11 mouse cellular contexts compared by ENCODE assay signal in genomic region chr2:29739368-29739767, GRCm38 (mm10). TPM values are rescaled to one million over a fixed set of nuclear protein-coding genes. Genes with fewer than 3 reads are reported as not detected.
DNase-seq lines count a peak whose midpoint lies in the region; ATAC-seq and TF ChIP-seq lines count a peak whose summit lies in the region.
"Had no signal": no experiment of that assay in that cellular context is flagged by ENCODE, and none has a peak within 500 bp of the region (broad histone marks: within the 10 kb centered on the region; RNA-seq: fewer than 3 reads in every experiment).

No protein-coding gene starts in this region.

- no peak for ATAC-seq in intestine, postnatal 0 days

- H3K27me3 ChIP-seq in intestine, postnatal 0 days (replicated peaks; ENCODE audit: control insufficient read depth, insufficient read depth, low read length): no peaks in the 10 kb centered on the region
- H3K27me3 ChIP-seq in small intestine, adult 2 months (ENCODE audit: control insufficient read depth, insufficient read depth, low read length): no peaks in the 10 kb centered on the region

- H3K27ac ChIP-seq in left cerebral cortex, adult 2 months: no peak overlapping the region
- H3K27ac ChIP-seq in intestine, postnatal 0 days (ENCODE audit: low read depth, low read length): no peak overlapping the region
- H3K27ac ChIP-seq in small intestine, adult 2 months (ENCODE audit: insufficient read depth, low read depth, low read length): no peak overlapping the region

- 69% methylated on average over 5 of the region's 5 CpGs for WGBS in intestine, postnatal 0 days
- 73% methylated on average over 5 of the region's 5 CpGs for WGBS in small intestine, adult 2 months

- intact Hi-C loops in left cerebral cortex, adult 2 months (cut with DNase I): no loop called here
- intact Hi-C loops in left cerebral cortex, postnatal 36 days (cut with DNase I): no loop called here

- no peak for TF ChIP-seq POLR2A in small intestine, adult 2 months (IDR thresholded peaks at IDR 0.05; ENCODE audit: low read depth, low read length)

- no peak overlapping the region for H3K4me2 ChIP-seq in intestine, postnatal 0 days (replicated peaks; ENCODE audit: low read depth)

- no peaks in the 10 kb centered on the region for H3K4me1 ChIP-seq in intestine, postnatal 0 days (replicated peaks; ENCODE audit: control insufficient read depth, insufficient read depth, low read length)
- H3K4me1 ChIP-seq in small intestine, adult 2 months (ENCODE audit: control insufficient read depth, insufficient read depth, insufficient read length, low read length): no peaks in the 10 kb centered on the region

- peaks cover 41% of the 10 kb centered on the region for H3K36me3 ChIP-seq in intestine, postnatal 0 days (ENCODE audit: control insufficient read depth, insufficient read depth)
- H3K36me3 ChIP-seq in small intestine, adult 2 months (ENCODE audit: control insufficient read depth, insufficient read depth, low read length): peaks cover 33% of the 10 kb centered on the region

- DNase-seq in adrenal gland, postnatal 25 days: peak; percentile 1
- no peak for DNase-seq in adrenal gland, postnatal 10 days
- DNase-seq in left cerebral cortex, adult 2 months (ENCODE audit: extremely low spot score in 1 of 2, low spot score in 2 of 2): no peak
- DNase-seq in left cerebral cortex, postnatal 36 days (ENCODE audit: low spot score in 2 of 2): no peak
- DNase-seq in embryo, embryonic 11 days: no peak
- DNase-seq in cerebellum, adult 9-11 months: no peak
- DNase-seq: cerebellum, adult 8-10 months; thymus, postnatal 36 days had no signal

- no peak overlapping the region for H3K4me3 ChIP-seq in left cerebral cortex, adult 2 months
- no peak overlapping the region for H3K4me3 ChIP-seq in intestine, postnatal 0 days (ENCODE audit: low read depth, low read length)
- no peak overlapping the region for H3K4me3 ChIP-seq in small intestine, adult 2 months (ENCODE audit: low read depth, low read length)
- H3K4me3 ChIP-seq: erythroblast, embryonic 14.5 days had no signal

- no peaks in the 10 kb centered on the region for H3K9me3 ChIP-seq in intestine, postnatal 0 days (ENCODE audit: control insufficient read depth)

- TF ChIP-seq CTCF in left cerebral cortex, adult 2 months (IDR thresholded peaks at IDR 0.05): peak; percentile 30
- peak; percentile 30; the same call in 1 of the 2 replicates for TF ChIP-seq CTCF in intestine, postnatal 0 days (IDR thresholded peaks at IDR 0.05; ENCODE audit: low read depth)
- TF ChIP-seq CTCF in small intestine, adult 2 months (IDR thresholded peaks at IDR 0.05; ENCODE audit: extremely low read depth, insufficient read length, insufficient replicate concordance, low read depth, low read length): peak; percentile 13; the same call in 1 of the 2 replicates

- no peak overlapping the region for H3K9ac ChIP-seq in intestine, postnatal 0 days (ENCODE audit: low read depth, low read length)

RNA-seq across cellular contexts. Expression of gene Gm13420, which starts 12.1 kb away (rescaled TPM):
- not detected in 2 replicates for total RNA-seq in adrenal gland, postnatal 25 days (2021)
- under 1 TPM in 1 of 2 experiments, not detected in 1; 0.48 TPM for total RNA-seq in adrenal gland, postnatal 10 days (2021)
- 1 to 10 TPM; 1.7 to 2.0 TPM for total RNA-seq in left cerebral cortex, adult 2 months (2021)
- 1 to 10 TPM; 1.9 to 2.3 TPM for total RNA-seq in left cerebral cortex, postnatal 36 days (2021)
- polyA plus RNA-seq in intestine, postnatal 0 days (2015; fragmentation: Nextera tagmentation; extraction: Ambion mirVana): 0.10 TPM in 1 of 2 replicates, not detected in the other
- polyA plus RNA-seq in small intestine, adult 2 months (2012; rRNA removed): 0.81 and 4.0 TPM in 2 replicates
- polyA plus RNA-seq: erythroblast, embryonic 14.5 days had no signal

RNA-seq across cellular contexts. Expression of gene Gm13547, which starts 19.7 kb away (rescaled TPM):
- total RNA-seq in adrenal gland, postnatal 25 days (2021): not detected in 2 replicates
- not detected for total RNA-seq in adrenal gland, postnatal 10 days (2021)
- not detected for total RNA-seq in left cerebral cortex, adult 2 months (2021)
- total RNA-seq in left cerebral cortex, postnatal 36 days (2021): under 1 TPM in 1 of 2 experiments, not detected in 1; 0.54 TPM
- not detected in 2 replicates for polyA plus RNA-seq in intestine, postnatal 0 days (2015; fragmentation: Nextera tagmentation; extraction: Ambion mirVana)
- polyA plus RNA-seq in small intestine, adult 2 months (2012; rRNA removed): not detected in 2 replicates
- polyA plus RNA-seq: erythroblast, embryonic 14.5 days had no signal

RNA-seq across cellular contexts. Expression of gene Coq4, which starts 47.9 kb away (rescaled TPM):
- total RNA-seq in adrenal gland, postnatal 25 days (2021): 19.7 and 23.0 TPM in 2 replicates
- total RNA-seq in adrenal gland, postnatal 10 days (2021): 10 to 100 TPM; 16.4 to 21.8 TPM
- total RNA-seq in left cerebral cortex, adult 2 months (2021): 10 to 100 TPM; 28.8 to 30.1 TPM
- 10 to 100 TPM; 29.1 to 32.9 TPM for total RNA-seq in left cerebral cortex, postnatal 36 days (2021)
- 27.7 and 28.3 TPM in 2 replicates for polyA plus RNA-seq in intestine, postnatal 0 days (2015; fragmentation: Nextera tagmentation; extraction: Ambion mirVana)
- 83.4 and 95.1 TPM in 2 replicates for polyA plus RNA-seq in small intestine, adult 2 months (2012; rRNA removed)

RNA-seq across cellular contexts. Expression of gene Trub2, which starts 48.9 kb away (rescaled TPM):
- total RNA-seq in adrenal gland, postnatal 25 days (2021): 29.8 and 42.5 TPM in 2 replicates
- total RNA-seq in adrenal gland, postnatal 10 days (2021): 10 to 100 TPM; 25.7 to 43.1 TPM
- total RNA-seq in left cerebral cortex, adult 2 months (2021): 10 to 100 TPM; 40.9 to 50.4 TPM
- 10 to 100 TPM; 46.6 to 52.1 TPM for total RNA-seq in left cerebral cortex, postnatal 36 days (2021)
- 23.5 and 26.6 TPM in 2 replicates for polyA plus RNA-seq in intestine, postnatal 0 days (2015; fragmentation: Nextera tagmentation; extraction: Ambion mirVana)
- 20.1 and 29.8 TPM in 2 replicates for polyA plus RNA-seq in small intestine, adult 2 months (2012; rRNA removed)
